Mouse (Mus musculus): Measurements from ENCODE around the gene Iqcf3.

Gene Iqcf3

DNA sequence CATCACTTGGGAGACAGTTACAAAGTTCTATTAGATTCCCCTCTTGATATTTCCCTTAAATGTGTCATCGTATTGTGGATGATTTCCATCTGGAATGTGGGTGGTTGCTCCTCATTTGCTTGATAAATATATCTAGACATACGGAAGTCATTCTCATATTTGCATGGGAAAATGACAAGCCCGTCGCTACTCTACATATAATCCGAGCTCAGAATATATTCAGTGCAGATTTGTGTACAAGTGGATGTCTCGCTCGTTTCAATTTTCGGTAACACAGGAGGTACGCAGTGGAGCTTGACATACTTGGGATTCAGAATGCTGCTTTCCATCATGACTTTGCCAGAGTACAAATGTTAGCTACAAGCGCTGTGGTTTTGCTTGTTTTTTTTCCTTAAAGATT, 52.1 kb downstream of the Iqcf3 start:
- DNase-seq (ENCODE audit: low spot score in 2 of 2) = no peak

DNA sequence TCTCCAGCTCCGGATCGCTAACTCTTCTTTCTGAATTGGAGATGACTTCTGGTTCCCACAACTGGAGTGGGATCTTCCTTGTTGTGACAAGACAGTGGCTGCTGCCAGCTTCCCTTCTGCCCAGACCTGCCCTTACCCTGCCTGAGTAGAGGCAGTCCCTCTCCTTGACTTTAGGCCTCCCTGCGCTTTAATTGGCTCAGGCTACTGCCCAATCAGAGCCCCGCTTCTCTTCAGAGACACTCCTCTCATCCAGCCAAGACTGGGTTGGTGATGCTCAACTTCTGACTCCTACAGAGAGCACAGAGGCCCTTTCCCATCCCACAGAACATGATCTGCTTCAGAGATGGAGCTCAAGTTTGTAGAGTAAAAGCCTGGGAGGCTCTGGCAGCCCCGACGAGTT, 57.2 kb downstream of the Iqcf3 start:
- no peak for DNase-seq (ENCODE audit: low spot score in 2 of 2)

DNA sequence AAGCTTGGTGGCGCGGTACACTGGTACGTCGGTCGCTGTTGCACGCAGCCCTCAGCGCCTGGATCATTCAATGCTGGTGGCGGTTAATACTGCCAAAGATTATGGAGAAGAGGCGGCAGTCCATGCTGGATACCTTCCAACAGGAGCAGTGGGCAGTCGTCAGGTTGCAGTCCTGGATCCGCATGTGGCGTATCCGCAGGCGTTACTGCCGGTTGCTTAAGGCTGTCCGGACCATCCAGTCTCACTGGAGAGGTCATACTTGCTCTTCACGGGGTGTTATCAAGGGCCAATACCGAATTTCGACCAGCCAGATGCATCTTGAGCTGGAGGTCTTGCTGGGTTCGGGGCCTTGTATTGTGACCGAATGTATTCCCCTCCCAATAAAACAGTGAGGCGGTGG, 59.6 kb downstream of the Iqcf3 start:
- DNase-seq (ENCODE audit: low spot score in 2 of 2) = no peak

DNA sequence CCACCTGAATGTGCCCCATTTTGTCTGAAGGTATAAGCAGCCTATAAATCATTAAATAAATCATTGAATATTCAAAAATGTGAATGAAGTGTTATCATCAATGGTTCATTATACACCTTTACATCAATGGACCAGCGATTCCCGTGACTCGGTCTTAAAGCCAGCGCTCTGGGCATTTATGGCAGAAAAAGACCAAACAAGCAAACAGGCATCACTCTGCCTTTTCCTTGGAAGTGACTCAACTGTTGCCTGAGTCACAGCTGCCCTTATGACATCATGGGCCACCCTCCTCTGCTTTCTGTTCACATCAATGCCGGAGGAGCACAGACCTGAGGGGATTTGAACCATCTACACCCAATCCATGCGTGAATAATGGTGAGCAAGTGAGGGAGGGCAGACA, 61.8 kb downstream of the Iqcf3 start, which contains the start of gene Iqcf1:
Gene Iqcf1 (plus strand): TSS at position 301 of the 400 bp plus-strand sequence.
- no peak for DNase-seq (ENCODE audit: low spot score in 2 of 2)

DNA sequence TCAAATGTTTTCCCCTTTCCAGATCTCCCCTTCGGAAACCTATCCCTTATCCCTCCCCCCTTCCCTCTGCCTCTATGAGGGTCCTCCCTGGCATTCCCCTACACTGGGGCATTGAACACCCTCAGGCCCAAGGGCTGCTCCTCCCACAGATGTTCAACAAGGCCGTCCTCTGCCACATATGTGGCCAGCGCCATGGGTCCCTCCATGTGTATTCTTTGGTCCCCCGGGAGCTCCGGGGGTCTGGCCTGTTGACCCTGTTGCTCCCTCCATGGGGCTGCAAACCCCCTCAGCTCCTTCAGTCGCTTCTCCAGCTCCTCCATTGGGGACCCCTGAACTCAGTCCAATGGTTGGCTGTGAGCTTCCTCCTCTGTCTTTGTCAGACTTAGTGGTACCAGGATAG, 73.8 kb downstream of the Iqcf3 start:
- DNase-seq (ENCODE audit: low spot score in 2 of 2) = peak; percentile 8 to 47

DNA sequence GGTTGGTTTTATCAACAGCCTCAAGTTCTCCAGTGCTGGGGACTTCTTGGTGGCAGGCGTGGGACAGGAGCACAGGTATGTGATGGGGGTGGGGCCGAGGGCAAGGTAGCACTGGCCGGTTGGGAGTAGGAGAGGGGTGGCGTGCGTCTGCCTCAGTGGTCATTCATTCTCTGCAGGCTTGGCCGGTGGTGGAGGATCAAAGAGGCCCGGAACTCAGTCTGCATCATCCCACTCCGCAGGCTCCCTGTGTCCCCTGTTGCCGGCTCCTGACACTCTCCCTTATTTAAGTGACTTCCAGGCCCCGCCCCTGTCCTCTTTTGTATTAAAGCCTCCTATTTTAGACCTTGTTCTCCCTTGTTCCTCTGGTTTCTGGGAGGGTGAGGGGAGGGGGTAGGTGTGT, 76.4 kb downstream of the Iqcf3 start:
- DNase-seq (ENCODE audit: low spot score in 2 of 2) = peak; percentile 9 to 58

DNA sequence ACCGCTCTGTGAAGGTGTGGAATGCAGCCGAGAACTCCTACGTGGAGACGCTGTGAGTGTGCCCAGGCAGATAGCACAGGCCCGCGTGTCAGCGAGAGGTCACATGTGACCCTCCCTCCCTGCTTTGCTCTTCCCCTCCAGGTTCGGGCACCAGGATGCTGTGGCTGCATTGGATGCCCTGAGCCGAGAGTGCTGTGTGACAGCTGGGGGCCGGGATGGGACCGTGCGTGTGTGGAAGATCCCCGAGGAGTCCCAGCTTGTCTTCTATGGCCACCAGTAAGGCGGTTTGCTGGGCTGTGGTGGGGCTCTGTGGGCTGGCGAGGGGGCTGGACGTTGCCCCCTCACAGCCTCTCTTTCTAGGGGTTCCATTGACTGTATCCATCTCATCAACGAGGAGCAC, 77.8 kb downstream of the Iqcf3 start:
- peak in 1 of 2 experiments; percentile 58 for DNase-seq (ENCODE audit: low spot score in 2 of 2)

DNA sequence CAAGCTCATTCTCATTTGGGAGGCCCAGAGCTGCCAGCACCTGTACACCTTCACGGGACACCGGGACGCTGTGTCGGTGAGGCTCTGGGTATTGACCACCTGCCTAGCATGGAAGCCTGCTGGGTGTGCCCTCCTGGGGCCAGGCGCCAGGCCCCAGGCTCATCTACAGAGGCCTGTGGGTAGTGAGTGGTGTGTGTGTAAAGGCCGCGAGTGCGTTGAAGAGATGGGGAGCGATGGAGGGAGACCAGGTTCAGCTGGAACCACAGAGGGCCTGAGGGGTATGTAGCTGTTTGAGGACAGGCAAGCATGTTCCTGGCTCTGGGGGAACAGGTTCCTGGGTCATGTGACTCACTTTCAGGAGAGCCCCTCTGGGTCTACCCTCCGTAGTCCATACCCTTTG, 78.3 kb downstream of the Iqcf3 start:
- peak in 1 of 2 experiments; percentile 12 for DNase-seq (ENCODE audit: low spot score in 2 of 2)

DNA sequence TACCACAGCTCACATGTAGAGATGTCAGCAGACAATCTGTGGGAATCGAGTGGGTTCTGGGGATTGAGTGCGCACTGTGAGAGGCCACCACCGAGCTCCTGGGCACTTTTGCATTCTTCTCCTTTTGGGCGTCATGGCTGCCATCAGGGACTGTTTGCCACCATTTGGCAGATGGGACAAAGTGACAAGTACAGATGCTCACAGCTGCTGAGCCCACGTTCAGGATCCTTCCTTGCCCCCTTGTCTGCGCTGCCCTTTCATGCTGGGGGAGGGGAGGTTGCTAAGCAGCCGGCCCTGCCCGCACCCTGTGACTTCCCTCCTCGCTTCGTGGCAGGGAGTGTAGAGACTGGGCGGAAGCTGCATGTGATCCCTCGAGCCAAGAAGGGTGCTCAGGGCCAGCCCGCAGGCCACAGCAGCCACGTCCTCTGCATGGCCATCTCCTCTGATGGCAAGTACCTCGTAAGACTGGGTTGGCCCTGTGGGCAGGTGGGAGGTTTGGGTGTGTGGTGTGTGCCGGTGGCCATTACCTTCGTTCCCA, 78.8 kb downstream of the Iqcf3 start:
- peak; percentile 9 to 56 for DNase-seq (ENCODE audit: low spot score in 2 of 2)

DNA sequence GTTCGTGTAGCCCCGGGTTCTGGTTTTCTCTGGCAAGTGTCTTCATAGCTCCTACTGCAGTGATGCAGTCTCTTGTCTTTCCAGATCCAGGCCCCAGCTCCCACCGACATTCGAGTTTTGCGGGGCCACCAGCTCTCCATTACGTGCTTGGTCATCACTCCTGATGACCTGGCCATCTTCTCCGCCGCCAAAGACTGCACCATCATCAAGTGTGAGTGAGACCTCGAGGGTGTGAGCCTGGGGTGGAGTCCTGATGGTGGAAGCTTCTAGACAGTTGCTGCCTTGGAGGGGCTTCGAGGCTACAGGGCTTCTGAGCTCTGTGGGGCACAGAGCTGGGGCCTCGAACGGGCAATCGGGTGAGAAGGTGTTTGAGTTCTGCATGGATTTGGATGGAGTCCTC, 79.8 kb downstream of the Iqcf3 start:
- DNase-seq (ENCODE audit: low spot score in 2 of 2) = peak; percentile 10 to 57

DNA sequence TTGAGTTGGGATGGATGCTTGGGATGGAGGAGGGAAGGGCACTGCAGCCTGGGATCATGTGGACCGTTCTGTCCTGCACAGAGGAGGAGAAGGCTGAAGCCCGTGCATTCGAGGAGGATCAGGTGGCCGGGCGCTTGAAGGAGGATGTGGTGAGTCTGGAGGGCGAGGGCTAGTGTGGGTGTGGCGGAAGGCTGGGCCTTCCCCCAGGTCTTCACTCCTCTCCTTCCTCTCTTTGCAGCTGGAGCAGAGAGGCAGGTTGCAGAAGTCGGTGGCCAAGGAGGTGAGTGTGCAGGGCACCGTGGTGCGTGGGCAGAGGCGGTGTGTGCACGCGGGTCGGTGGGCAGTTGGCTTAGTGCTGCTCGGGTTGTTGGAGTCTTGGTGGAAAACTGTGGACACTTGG, 80.4 kb downstream of the Iqcf3 start:
- DNase-seq (ENCODE audit: low spot score in 2 of 2) = peak; percentile 12 to 61

DNA sequence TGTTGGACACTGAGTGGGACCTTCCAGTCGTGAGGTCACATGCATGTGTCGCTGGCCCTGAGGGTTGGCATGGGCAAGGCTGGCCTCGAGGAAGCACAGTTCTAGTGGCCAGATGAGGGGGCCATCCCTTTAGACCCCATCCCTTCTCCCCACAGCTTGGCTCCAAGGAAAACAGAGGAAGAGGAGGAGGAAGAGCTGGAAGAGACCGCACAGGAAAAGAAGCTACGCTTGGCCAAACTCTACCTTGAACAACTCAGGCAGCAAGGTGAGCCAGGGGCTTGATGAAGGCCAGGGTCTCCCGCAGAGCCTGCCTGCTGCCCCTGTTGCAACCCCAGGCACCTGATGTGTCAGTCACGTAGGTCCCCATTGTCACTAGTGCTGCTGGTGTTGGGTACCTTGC, 80.9 kb downstream of the Iqcf3 start:
- DNase-seq (ENCODE audit: low spot score in 2 of 2) = peak; percentile 11 to 54

DNA sequence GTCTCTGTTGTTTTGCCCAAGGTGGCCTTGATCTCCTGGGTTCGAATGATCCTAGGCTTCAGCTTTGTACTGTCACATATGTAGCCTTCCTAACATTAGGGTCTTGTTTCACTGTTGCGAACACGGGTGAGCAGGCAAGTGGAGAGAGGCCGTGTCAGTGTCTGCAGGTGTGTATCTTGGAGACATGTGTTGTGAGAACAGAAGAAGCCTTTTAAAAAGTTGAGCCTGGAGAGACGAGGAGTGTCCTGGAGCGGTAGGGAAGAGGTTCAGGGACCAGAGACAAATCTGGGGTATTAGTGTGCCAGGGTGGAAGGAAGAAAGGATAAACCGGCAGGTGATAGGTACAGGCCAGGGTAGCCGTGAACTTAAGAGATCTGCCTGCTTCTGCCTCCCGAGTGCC, 83.3 kb downstream of the Iqcf3 start:
- DNase-seq (ENCODE audit: low spot score in 2 of 2) = peak; percentile 7 to 54

DNA sequence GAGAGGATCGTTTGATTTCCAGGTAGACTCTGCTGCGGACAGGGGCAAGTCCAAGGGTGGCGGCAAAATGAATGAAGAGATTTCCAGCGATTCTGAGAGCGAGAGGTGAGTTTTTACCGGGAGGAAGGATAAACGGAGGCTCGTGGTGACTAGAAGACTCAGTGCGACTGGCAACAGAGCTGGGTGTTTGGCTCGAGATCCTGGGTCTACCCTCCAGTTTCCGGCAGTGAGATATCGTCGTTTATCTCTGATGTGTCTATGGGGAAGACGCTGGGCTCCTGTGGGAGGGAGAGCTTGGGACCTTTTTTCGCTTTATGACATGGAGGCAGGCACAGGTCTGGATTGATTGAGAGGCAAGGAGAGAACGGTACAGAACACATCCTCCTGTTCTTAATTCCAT, 83.8 kb downstream of the Iqcf3 start:
- peak; percentile 11 to 58 for DNase-seq (ENCODE audit: low spot score in 2 of 2)

DNA sequence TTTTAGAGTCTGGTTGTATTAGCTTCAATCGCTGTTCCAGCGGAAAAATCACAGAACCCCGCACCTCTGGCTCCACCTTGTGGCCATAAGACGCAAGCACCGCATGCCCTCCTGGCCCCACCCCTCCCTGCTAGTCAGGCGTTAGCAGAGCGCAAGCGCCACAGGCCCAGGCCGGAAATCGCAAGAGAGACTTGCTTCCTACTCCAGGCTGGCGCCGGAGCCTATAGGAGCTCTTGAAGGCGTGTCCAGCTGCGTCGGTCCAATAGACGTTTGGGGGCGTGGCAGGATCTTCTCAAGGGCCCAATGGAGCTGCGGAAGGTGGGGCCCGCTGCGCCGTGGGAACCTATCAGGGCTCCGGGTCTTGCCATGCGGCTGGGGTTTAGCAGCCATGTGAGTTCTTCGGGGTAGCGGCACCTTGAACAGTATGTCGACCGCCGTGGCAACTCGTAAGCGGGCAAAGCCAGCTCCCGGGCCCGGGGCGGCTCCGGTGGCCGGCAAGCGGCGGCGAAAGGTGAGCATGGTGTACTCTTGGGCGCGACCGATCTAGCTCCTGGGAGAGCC, 84.4 kb downstream of the Iqcf3 start, which contains the start of gene Parp3:
Gene Parp3 (minus strand): TSS at position 26 of the 561 bp plus-strand sequence.
- DNase-seq (ENCODE audit: low spot score in 2 of 2) = peak; percentile 97

DNA sequence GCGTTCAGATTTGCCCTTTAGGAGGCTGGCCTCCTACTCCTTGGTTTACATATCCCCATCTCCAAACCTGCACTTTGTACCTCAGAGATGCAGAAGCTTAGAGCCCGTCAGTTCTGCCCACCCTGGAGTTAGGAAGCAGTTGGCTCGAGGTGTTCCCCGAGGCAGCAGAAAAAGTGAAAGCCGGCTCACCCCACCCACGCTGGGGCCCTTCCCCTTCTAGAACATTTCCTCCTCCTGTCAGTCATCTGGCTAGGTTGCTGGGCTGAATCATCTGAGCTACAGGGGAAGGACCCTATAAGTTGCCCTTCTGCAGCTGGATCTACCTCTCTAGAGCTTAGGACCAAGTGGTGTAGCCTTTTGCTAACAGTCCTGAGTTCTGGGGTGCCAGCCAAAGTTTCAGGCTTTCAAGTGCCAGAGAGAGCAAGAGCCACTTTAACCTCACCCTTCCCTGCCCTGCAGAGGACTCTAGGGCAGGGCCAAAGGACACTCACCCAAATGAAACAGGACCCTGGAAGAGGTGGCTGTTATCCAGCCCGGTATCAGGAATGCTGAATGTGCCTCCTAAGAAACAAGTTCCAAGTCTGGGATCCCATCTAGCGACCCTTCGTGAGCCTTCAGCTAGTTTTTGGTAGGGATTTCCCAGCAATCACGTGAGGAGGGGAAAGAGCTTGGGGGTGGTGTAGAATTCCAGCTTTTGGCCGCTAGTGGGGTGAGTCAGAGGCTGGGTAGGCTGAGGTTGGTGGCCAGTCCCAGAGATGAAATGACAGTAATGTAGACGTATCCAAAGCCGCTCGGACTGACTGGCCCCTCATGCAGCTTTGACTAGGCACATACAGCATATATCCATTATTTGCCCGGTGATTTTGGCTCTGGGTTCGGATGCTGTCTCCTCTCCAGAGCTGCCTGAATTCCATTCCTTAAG, 85.2 kb downstream of the Iqcf3 start:
- DNase-seq (ENCODE audit: low spot score in 2 of 2) = peak; percentile 60 to 76

DNA sequence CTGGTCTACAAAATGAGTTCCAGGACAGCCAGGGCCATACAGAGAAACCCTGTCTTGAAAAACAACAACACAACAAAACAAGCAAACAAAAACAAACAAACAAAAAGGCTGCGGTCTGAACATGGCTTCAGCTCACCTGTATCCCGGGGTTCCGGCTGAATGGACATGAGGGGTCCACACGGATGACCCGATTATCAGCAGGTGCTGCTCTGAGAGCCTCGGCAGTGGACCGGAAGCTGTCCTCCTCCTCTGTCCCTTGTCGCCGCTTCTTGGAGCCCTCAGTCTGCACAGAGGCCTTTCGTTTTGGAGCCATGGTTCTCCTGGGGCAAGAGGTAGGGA, 85.8 kb downstream of the Iqcf3 start, which contains the start of gene Rrp9:
Gene Rrp9 (plus strand): TSS at position 301 of the 339 bp plus-strand sequence.
- DNase-seq (ENCODE audit: low spot score in 2 of 2) = no peak

DNA sequence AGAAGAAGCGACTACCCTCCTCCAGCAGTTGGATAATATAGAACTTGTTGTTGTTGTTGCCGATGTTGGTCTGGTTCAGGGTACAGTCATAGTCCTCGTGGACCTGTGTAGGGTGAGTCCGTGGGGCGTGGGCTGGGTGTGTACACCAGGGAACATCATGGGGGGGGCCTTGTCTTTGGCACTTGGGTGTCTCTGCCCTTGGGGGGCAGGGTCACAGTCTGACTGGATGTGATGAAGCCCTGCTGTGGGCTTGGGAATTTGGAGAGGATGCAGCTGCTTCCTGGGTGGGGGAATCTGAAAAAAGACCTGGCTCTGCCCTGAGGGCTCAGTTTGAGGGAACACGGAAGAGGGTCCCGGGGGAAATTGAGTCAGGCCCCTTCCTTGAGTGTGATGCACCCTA, 86.4 kb downstream of the Iqcf3 start:
- peak; percentile 12 to 63 for DNase-seq (ENCODE audit: low spot score in 2 of 2)

DNA sequence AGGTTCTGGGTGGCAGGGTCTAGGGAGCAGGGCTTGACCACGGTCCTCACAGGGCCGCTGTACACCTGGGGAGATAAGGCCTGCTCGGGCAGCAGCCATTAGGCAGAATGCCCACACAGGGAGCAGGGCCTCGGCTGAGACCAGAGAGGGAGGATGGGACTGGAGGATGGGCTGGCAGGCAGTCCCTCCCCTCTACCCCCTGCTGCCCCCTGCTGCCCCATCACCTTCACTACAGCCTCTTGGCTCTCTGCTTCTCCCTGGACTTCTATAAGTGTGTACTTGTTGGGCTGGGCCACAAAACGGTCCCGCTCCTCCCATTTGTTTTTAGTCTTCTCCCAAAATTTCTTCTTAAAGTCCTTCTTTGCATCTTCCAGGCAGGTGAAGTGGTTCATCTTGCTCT, 87.0 kb downstream of the Iqcf3 start:
- peak; percentile 66 to 87 for DNase-seq (ENCODE audit: low spot score in 2 of 2)

DNA sequence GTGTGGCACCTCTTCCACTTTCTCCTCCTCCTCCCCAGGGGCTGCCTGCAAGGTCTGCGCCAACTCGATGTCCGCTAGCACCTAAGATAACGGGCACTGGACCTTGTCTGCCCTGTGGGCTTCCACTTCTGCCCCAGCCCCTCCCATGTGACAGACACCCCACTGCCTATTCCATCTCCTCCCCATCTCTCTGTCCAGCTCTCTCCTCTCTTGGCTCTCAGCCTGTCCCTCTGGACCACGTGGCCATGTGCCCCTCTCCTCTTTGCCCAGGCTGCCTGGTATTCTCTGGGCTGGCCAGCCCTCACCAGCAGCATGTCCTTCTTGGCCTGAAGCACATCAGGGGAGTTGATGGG, 87.7 kb downstream of the Iqcf3 start:
- DNase-seq (ENCODE audit: low spot score in 2 of 2) = peak; percentile 11 to 62

DNA sequence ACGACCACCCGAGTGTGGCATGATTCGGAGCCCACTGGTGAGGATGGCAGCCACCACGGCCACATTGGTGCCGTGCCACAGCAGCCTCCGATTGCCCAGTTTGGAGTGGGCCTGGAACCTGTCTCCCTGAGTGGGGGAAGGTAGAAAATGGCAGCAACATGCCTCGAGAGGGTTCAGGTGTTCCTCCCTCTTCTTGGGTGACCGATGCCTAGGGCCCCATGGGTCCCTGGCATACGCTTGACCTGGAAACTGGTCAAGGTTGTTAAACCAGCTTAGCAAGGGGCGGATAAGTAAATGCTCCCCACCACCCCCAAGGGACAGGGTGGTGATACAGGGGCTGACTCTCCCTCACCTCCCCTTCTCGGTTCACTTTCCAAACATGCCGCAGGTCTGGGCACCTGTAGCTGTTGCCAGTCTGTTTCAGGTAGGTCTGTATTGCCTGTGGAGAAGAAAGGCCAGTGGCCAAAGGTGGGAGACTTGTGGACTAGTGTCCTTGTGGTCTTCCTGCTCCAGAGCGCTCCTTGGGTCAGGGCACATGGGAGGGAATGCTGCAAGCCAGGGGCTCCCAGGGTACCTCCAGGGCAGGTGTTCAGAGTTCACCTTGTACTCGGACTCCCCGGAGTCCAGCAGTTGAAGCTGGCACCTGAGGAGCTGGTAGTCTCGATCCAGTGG, 88.2 kb downstream of the Iqcf3 start:
- peak in 1 of 2 experiments; percentile 60 for DNase-seq (ENCODE audit: low spot score in 2 of 2)

DNA sequence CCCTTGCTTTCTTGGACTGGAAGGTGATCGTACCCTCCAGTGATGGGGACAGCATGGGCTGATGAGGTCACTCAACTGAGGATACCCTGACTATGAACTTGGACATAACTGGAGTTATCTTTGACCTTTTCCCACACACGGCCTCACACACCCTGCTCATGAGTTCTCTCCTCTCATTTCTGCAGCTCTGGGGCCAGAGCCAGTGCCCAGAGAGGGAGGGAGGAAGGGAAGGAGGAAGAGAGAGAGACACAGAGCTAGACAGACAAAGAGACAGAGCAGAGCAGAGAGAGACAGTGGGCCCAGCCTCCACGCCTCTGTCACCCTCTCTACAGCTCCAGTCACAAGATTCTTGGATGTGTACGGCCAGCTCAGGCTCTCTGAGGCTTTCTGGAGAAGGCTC, 89.1 kb downstream of the Iqcf3 start:
- DNase-seq (ENCODE audit: low spot score in 2 of 2) = no peak
